Mouse (Mus musculus) heart, postnatal 0 days (tissue): Measurements from ENCODE around the gene Cfdp1.

ENCODE experiments used
- CTCF ChIP-seq: IDR thresholded peaks from 2 replicates; pipeline ENCODE4 v1.5.1; 2016; ENCODE audit warnings: antibody characterized with exemption, control low read depth, low read depth
- EP300 ChIP-seq: IDR thresholded peaks from 2 replicates; pipeline ENCODE4 v1.6.1; 2016; ENCODE audit warnings: antibody characterized with exemption, low read depth

- TF ChIP-seq CTCF (no peak), EP300 (peak; percentile 31; the same call in 1 of the 2 replicates)
These were observed 110.0 kb downstream of the Cfdp1 start, which contains the start of gene Bcar1 for GRCm38 (mm10) chr8:111743792-111744696.
